Mouse (Mus musculus) bone marrow, adult 2 months (tissue): ENCODE data around the gene Pcgf5.

Experiments
- CTCF ChIP-seq: fragments of 200-500 bp; IDR thresholded peaks from 2 replicates; pipeline ENCODE4 v1.5.1; 2011; ENCODE audit warnings: low read length, control low read depth; ENCODE audit not compliant: control insufficient read depth, insufficient read depth
- POLR2A ChIP-seq: fragments of 200-500 bp; IDR thresholded peaks from 2 replicates; pipeline ENCODE4 v1.6.1; 2011; ENCODE audit warnings: low read depth, mild to moderate bottlenecking, control low read depth, low read length, borderline replicate concordance; ENCODE audit not compliant: control insufficient read depth

DNA sequence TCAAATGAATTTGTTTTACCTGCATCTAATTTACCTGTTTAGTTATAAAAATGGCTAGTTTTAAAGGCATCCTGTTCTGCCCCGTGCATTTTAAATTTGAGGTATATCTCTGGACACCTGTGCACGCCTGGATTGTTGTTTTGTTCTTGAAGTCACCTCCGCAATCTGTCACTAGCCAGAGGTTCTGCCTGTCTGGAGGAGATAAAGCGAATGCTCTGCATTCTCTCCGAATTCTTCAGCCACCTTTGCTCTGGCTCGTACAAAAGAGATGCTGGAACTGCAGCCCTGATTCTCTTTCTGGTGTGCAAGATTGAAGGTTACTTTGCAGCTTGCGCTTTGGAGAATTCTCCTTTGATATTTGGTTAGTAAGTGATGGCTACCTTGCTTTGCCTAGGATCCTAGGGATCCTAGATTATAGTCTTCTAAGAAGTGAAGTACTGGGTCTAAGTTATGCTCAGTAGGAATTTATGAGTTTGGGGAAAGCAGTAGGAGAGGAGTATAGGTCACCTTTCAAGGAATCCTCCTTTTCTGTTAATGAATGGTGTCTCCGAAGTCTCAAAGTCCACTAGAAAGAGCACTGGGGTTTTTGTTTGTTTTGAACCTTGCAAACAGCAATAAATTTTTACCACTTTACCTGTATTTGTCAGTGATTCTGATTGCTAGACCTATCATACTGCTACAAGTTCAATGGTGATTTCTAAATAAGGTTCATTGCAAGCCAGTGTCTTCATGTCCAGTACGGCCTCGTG lies 60.4 kb downstream of the Pcgf5 start:
- TF ChIP-seq CTCF (no peak), POLR2A (no peak)
